33 mouse cellular contexts compared by ENCODE assay signal in genomic region chr6:101396711-101397110, GRCm38 (mm10). TPM values are rescaled to one million over a fixed set of nuclear protein-coding genes. Genes with fewer than 3 reads are reported as not detected.
DNase-seq lines count a peak whose midpoint lies in the region; ATAC-seq and TF ChIP-seq lines count a peak whose summit lies in the region.
"Had no signal": no experiment of that assay in that cellular context is flagged by ENCODE, and none has a peak within 500 bp of the region (broad histone marks: within the 10 kb centered on the region; RNA-seq: fewer than 3 reads in every experiment).

No protein-coding gene starts in this region.

- intact Hi-C loops in left cerebral cortex, adult 2 months (cut with DNase I), result loop anchor here (2.0 kb wide), 1 partner anchor 42 kb away; no protein-coding TSS in a partner anchor
- intact Hi-C loops in left cerebral cortex, postnatal 10 days (cut with DNase I), result no loop called here

- no peak for ATAC-seq in embryonic facial prominence, embryonic 14.5 days (ENCODE audit: low read depth)
- ATAC-seq in midbrain, postnatal 0 days (ENCODE audit: low FRiP score), result no peak
- ATAC-seq: activated CD4-positive, CD25-positive, alpha-beta regulatory T cell, adult 4 months; forebrain, embryonic 13.5 days; hindbrain, postnatal 0 days; intestine, postnatal 0 days; liver, embryonic 12.5 days; liver, postnatal 0 days; midbrain, embryonic 16.5 days had no signal

- no peaks in the 10 kb centered on the region for H3K36me3 ChIP-seq in embryonic facial prominence, embryonic 14.5 days (ENCODE audit: control insufficient read depth, insufficient read depth, low read length)
- H3K36me3 ChIP-seq in embryonic facial prominence, embryonic 10.5 days (replicated peaks), result no peaks in the 10 kb centered on the region
- no peaks in the 10 kb centered on the region for H3K36me3 ChIP-seq in midbrain, postnatal 0 days (ENCODE audit: insufficient read depth, low read length)
- H3K36me3 ChIP-seq: heart, embryonic 10.5 days; heart, embryonic 15.5 days; hindbrain, embryonic 12.5 days; liver, embryonic 12.5 days; neural tube, embryonic 13.5 days; stomach, embryonic 15.5 days had no signal

- WGBS in embryonic facial prominence, embryonic 14.5 days, result 76% methylated on average over 4 of the region's 4 CpGs
- 82% methylated on average over 4 of the region's 4 CpGs for WGBS in embryonic facial prominence, embryonic 10.5 days
- 94% methylated on average over 4 of the region's 4 CpGs for WGBS in midbrain, postnatal 0 days

- TF ChIP-seq CTCF in left cerebral cortex, adult 2 months (IDR thresholded peaks at IDR 0.05), result no peak
- TF ChIP-seq CTCF in midbrain, postnatal 0 days (IDR thresholded peaks at IDR 0.05), result no peak

- H3K4me3 ChIP-seq in embryonic facial prominence, embryonic 14.5 days (ENCODE audit: low read depth, low read length), result no peak overlapping the region
- H3K4me3 ChIP-seq in embryonic facial prominence, embryonic 10.5 days, result no peak overlapping the region
- no peak overlapping the region for H3K4me3 ChIP-seq in left cerebral cortex, adult 2 months
- H3K4me3 ChIP-seq in midbrain, postnatal 0 days (ENCODE audit: low read depth, low read length), result no peak overlapping the region
- H3K4me3 ChIP-seq: forebrain, embryonic 13.5 days; heart, embryonic 10.5 days; heart, embryonic 15.5 days; hindbrain, embryonic 12.5 days; liver, embryonic 12.5 days; myocyte; neural tube, embryonic 13.5 days; stomach, embryonic 15.5 days had no signal

- H3K4me2 ChIP-seq in embryonic facial prominence, embryonic 14.5 days (ENCODE audit: low read depth, low read length), result no peak overlapping the region
- H3K4me2 ChIP-seq in midbrain, postnatal 0 days (ENCODE audit: low read depth, low read length, poor library complexity, severe bottlenecking), result no peak overlapping the region
- H3K4me2 ChIP-seq: forebrain, embryonic 13.5 days; heart, embryonic 15.5 days; hindbrain, embryonic 12.5 days; liver, embryonic 12.5 days; midbrain, embryonic 11.5 days; neural tube, embryonic 13.5 days; stomach, embryonic 15.5 days had no signal

- no peak overlapping the region for H3K27ac ChIP-seq in embryonic facial prominence, embryonic 14.5 days (replicated peaks; ENCODE audit: low read depth, low read length)
- H3K27ac ChIP-seq in embryonic facial prominence, embryonic 10.5 days (replicated peaks), result no peak overlapping the region
- H3K27ac ChIP-seq in left cerebral cortex, adult 2 months, result peak overlapping the region; percentile 70
- no peak overlapping the region for H3K27ac ChIP-seq in midbrain, postnatal 0 days (ENCODE audit: low read depth, low read length)
- H3K27ac ChIP-seq: forebrain, embryonic 13.5 days; heart, embryonic 10.5 days; heart, embryonic 15.5 days; hindbrain, embryonic 12.5 days; hindbrain, postnatal 0 days; liver, embryonic 12.5 days; neural tube, embryonic 13.5 days; stomach, embryonic 15.5 days had no signal

- DNase-seq in embryonic facial prominence, embryonic 14.5 days (ENCODE audit: low spot score), result peak; percentile 39
- DNase-seq in embryonic facial prominence, embryonic 10.5 days (ENCODE audit: low spot score), result no peak
- no peak for DNase-seq in left cerebral cortex, adult 2 months (ENCODE audit: extremely low spot score in 1 of 2, low spot score in 2 of 2)
- DNase-seq in left cerebral cortex, postnatal 10 days (ENCODE audit: extremely low spot score in 1 of 2, low spot score in 2 of 2), result no peak
- peak; percentile 27 to 42 for DNase-seq in right cerebral cortex, adult 2 months (ENCODE audit: low spot score in 2 of 2)
- DNase-seq in right cerebral cortex, postnatal 4 days, result no peak
- no peak for DNase-seq in thymus, postnatal 0 days (ENCODE audit: low spot score)
- no peak for DNase-seq in midbrain, postnatal 0 days (ENCODE audit: low spot score)
- DNase-seq: adrenal gland, adult 2 months; adrenal gland, postnatal 36 days; cerebellum, adult 9-10 months; cerebellum, postnatal 36 days; gastrocnemius, postnatal 25 days; kidney, adult 9 months; kidney, postnatal 10 days; liver, postnatal 0 days; lung, postnatal 36 days; thymus, postnatal 36 days had no signal

- H3K9me3 ChIP-seq in embryonic facial prominence, embryonic 14.5 days (ENCODE audit: control insufficient read depth, low read length), result no peaks in the 10 kb centered on the region
- H3K9me3 ChIP-seq in embryonic facial prominence, embryonic 10.5 days, result no peaks in the 10 kb centered on the region
- no peaks in the 10 kb centered on the region for H3K9me3 ChIP-seq in midbrain, postnatal 0 days (ENCODE audit: low read length)
- H3K9me3 ChIP-seq: forebrain, embryonic 13.5 days; heart, embryonic 10.5 days; heart, embryonic 15.5 days; hindbrain, embryonic 12.5 days; liver, embryonic 12.5 days; neural tube, embryonic 13.5 days; stomach, embryonic 15.5 days had no signal

- no peaks in the 10 kb centered on the region for H3K27me3 ChIP-seq in embryonic facial prominence, embryonic 14.5 days (replicated peaks; ENCODE audit: control insufficient read depth, insufficient read depth, low read length)
- no peaks in the 10 kb centered on the region for H3K27me3 ChIP-seq in embryonic facial prominence, embryonic 10.5 days (replicated peaks; ENCODE audit: low read depth, poor library complexity, severe bottlenecking)
- H3K27me3 ChIP-seq in midbrain, postnatal 0 days (ENCODE audit: insufficient read depth, low read length), result no peaks in the 10 kb centered on the region
- H3K27me3 ChIP-seq: CH12.LX; forebrain, embryonic 13.5 days; heart, embryonic 15.5 days; hindbrain, embryonic 12.5 days; liver, embryonic 12.5 days; neural tube, embryonic 13.5 days; stomach, embryonic 15.5 days had no signal

- no peak overlapping the region for H3K9ac ChIP-seq in embryonic facial prominence, embryonic 14.5 days (ENCODE audit: low read depth, low read length)
- H3K9ac ChIP-seq in midbrain, postnatal 0 days (replicated peaks; ENCODE audit: low read length, poor library complexity, severe bottlenecking), result no peak overlapping the region
- H3K9ac ChIP-seq: forebrain, embryonic 13.5 days; heart, embryonic 15.5 days; hindbrain, embryonic 12.5 days; liver, embryonic 12.5 days; liver, postnatal 0 days; neural tube, embryonic 13.5 days; stomach, embryonic 15.5 days had no signal

- H3K4me1 ChIP-seq in embryonic facial prominence, embryonic 14.5 days (ENCODE audit: control insufficient read depth, insufficient read depth, low read length), result peaks cover 10% of the 10 kb centered on the region; the same call in 1 of the 2 replicates
- peaks cover 6% of the 10 kb centered on the region; the same call in 1 of the 2 replicates for H3K4me1 ChIP-seq in embryonic facial prominence, embryonic 10.5 days
- no peaks in the 10 kb centered on the region for H3K4me1 ChIP-seq in midbrain, postnatal 0 days (ENCODE audit: insufficient read depth, low read length)
- H3K4me1 ChIP-seq: forebrain, embryonic 13.5 days; heart, embryonic 10.5 days; heart, embryonic 15.5 days; hindbrain, embryonic 12.5 days; liver, embryonic 12.5 days; neural tube, embryonic 13.5 days; stomach, embryonic 15.5 days had no signal

RNA-seq across cellular contexts. Expression of gene Pdzrn3, which starts 19.0 kb away (rescaled TPM):
- polyA plus RNA-seq in embryonic facial prominence, embryonic 14.5 days (2014; fragmentation: Nextera tagmentation; extraction: Ambion mirVana), result 15.1 and 16.6 TPM in 2 replicates
- polyA plus RNA-seq in embryonic facial prominence, embryonic 10.5 days (2016; fragmentation: Nextera tagmentation; extraction: Ambion mirVana), result 7.9 and 8.9 TPM in 2 replicates
- total RNA-seq in left cerebral cortex, adult 2 months (2021), result 10 to 100 TPM; 47.9 to 50.8 TPM
- total RNA-seq in left cerebral cortex, postnatal 10 days (2021), result 10 to 100 TPM; 48.3 to 55.1 TPM
- polyA plus RNA-seq in thymus, postnatal 0 days (2015; fragmentation: Nextera tagmentation; extraction: Ambion mirVana), result 0.73 and 0.95 TPM in 2 replicates
- 26.0 and 27.2 TPM in 2 replicates for total RNA-seq in midbrain, postnatal 0 days (2014; rRNA removed)
- polyA plus RNA-seq in midbrain, postnatal 0 days (2015; fragmentation: Nextera tagmentation; extraction: Ambion mirVana), result 10.7 and 10.8 TPM in 2 replicates
- total RNA-seq: CH12.LX; megakaryocyte, adult 5-6 weeks had no signal
- polyA plus RNA-seq: activated CD4-positive, CD25-positive, alpha-beta regulatory T cell, adult 4 months had no signal

Comparison
In these comparisons a context has a peak if more than half of its experiments do, and no peak if none do; other contexts are left out.
1. DNase-seq: peak in embryonic facial prominence, embryonic 14.5 days (single experiment) and right cerebral cortex, adult 2 months (2 of 2); none in embryonic facial prominence, embryonic 10.5 days (single experiment), left cerebral cortex, adult 2 months (0 of 2), left cerebral cortex, postnatal 10 days (0 of 2), right cerebral cortex, postnatal 4 days (single experiment), thymus, postnatal 0 days (single experiment) and midbrain, postnatal 0 days (single experiment).